Comparison of ENCODE assay signal across 8 mouse cellular contexts in genomic region chr10:93375007-93375711, GRCm38 (mm10).
DNase-seq lines count a peak whose midpoint lies in the region; ATAC-seq and TF ChIP-seq lines count a peak whose summit lies in the region.

No protein-coding gene starts in this region.

- no peaks in the 10 kb centered on the region for H3K4me1 ChIP-seq in embryonic facial prominence, embryonic 11.5 days (ENCODE audit: control insufficient read depth, insufficient read depth, low read length)
- H3K4me1 ChIP-seq in heart, postnatal 0 days (ENCODE audit: control insufficient read depth, insufficient read depth) = no peaks in the 10 kb centered on the region

- no peak overlapping the region for H3K4me2 ChIP-seq in embryonic facial prominence, embryonic 11.5 days (ENCODE audit: low read depth, low read length)
- H3K4me2 ChIP-seq in heart, postnatal 0 days (ENCODE audit: low read depth, low read length) = no peak overlapping the region

- TF ChIP-seq EP300 in heart, postnatal 0 days (IDR thresholded peaks at IDR 0.05; ENCODE audit: low read depth) = peak; percentile 55; the same call in 1 of the 2 replicates

- H3K9ac ChIP-seq in embryonic facial prominence, embryonic 11.5 days (replicated peaks; ENCODE audit: low read length) = no peak overlapping the region
- no peak overlapping the region for H3K9ac ChIP-seq in heart, postnatal 0 days (replicated peaks; ENCODE audit: low read depth, low read length)

- TF ChIP-seq CTCF in heart, postnatal 0 days (IDR thresholded peaks at IDR 0.05; ENCODE audit: low read depth) = no peak
- TF ChIP-seq CTCF in left cerebral cortex, adult 2 months (IDR thresholded peaks at IDR 0.05) = no peak

- ATAC-seq in embryonic facial prominence, embryonic 11.5 days (replicated peaks; ENCODE audit: insufficient number of reproducible peaks, low FRiP score, low TSS enrichment, low read depth) = peak; percentile 39; the same call in 1 of the 2 replicates
- ATAC-seq in heart, postnatal 0 days (ENCODE audit: insufficient read depth, low read depth) = peak; percentile 70

- H3K79me2 ChIP-seq in macrophage (ENCODE audit: inconsistent target) = no peaks in the 10 kb centered on the region

- no peaks in the 10 kb centered on the region for H3K9me3 ChIP-seq in embryonic facial prominence, embryonic 11.5 days (replicated peaks; ENCODE audit: control insufficient read depth, low read length)
- H3K9me3 ChIP-seq in heart, postnatal 0 days (replicated peaks; ENCODE audit: control insufficient read depth, low read length) = no peaks in the 10 kb centered on the region

- WGBS in embryonic facial prominence, embryonic 11.5 days = 43% methylated on average over 13 of the region's 13 CpGs
- WGBS in heart, postnatal 0 days = 43% methylated on average over 13 of the region's 13 CpGs
- WGBS in macrophage (ENCODE audit: missing documents) = 28% methylated on average over 13 of the region's 13 CpGs

- H3K27ac ChIP-seq in embryonic facial prominence, embryonic 11.5 days (replicated peaks; ENCODE audit: low read depth, low read length) = no peak overlapping the region
- peak overlapping the region; percentile 88 for H3K27ac ChIP-seq in heart, postnatal 0 days (ENCODE audit: low read depth)
- peak overlapping the region; percentile 50 for H3K27ac ChIP-seq in macrophage
- H3K27ac ChIP-seq in left cerebral cortex, adult 2 months = no peak overlapping the region

- H3K4me3 ChIP-seq in embryonic facial prominence, embryonic 11.5 days (ENCODE audit: low read depth, low read length) = no peak overlapping the region
- H3K4me3 ChIP-seq in heart, postnatal 0 days (ENCODE audit: low read depth, low read length) = no peak overlapping the region
- no peak overlapping the region for H3K4me3 ChIP-seq in macrophage (ENCODE audit: inconsistent target)
- H3K4me3 ChIP-seq in left cerebral cortex, adult 2 months = no peak overlapping the region

- H3K27me3 ChIP-seq in embryonic facial prominence, embryonic 11.5 days (ENCODE audit: control insufficient read depth, insufficient read depth, low read length) = no peaks in the 10 kb centered on the region
- no peaks in the 10 kb centered on the region for H3K27me3 ChIP-seq in heart, postnatal 0 days (ENCODE audit: control insufficient read depth, insufficient read depth, low read length)

- DNase-seq in adrenal gland, adult (ENCODE audit: inconsistent age in 2 of 2, low spot score in 1 of 2) = peak; percentile 57 to 75
- DNase-seq in adrenal gland, postnatal 4 days (ENCODE audit: low spot score in 2 of 2) = no peak
- no peak for DNase-seq in embryonic facial prominence, embryonic 11.5 days (ENCODE audit: low spot score)
- peak; percentile 34 for DNase-seq in heart, postnatal 0 days (ENCODE audit: low spot score)
- DNase-seq in kidney, postnatal 14 days = peak; percentile 78
- DNase-seq in right cerebral cortex, postnatal 36 days (ENCODE audit: low spot score in 2 of 2) = no peak
- no peak for DNase-seq in left cerebral cortex, adult 2 months (ENCODE audit: extremely low spot score in 1 of 2, low spot score in 2 of 2)

- H3K36me3 ChIP-seq in embryonic facial prominence, embryonic 11.5 days (replicated peaks; ENCODE audit: control insufficient read depth, insufficient read depth, low read depth, low read length) = no peaks in the 10 kb centered on the region
- no peaks in the 10 kb centered on the region for H3K36me3 ChIP-seq in heart, postnatal 0 days (replicated peaks; ENCODE audit: control insufficient read depth, insufficient read depth, low read length)
- H3K36me3 ChIP-seq in macrophage (ENCODE audit: inconsistent target) = no peaks in the 10 kb centered on the region

- intact Hi-C loops in left cerebral cortex, adult 2 months (cut with DNase I) = no loop called here

Comparison
In these comparisons a context has a peak if more than half of its experiments do, and no peak if none do; other contexts are left out.
1. DNase-seq: peak in adrenal gland, adult (2 of 2), heart, postnatal 0 days (single experiment) and kidney, postnatal 14 days (single experiment); none in adrenal gland, postnatal 4 days (0 of 2), embryonic facial prominence, embryonic 11.5 days (single experiment), right cerebral cortex, postnatal 36 days (0 of 2) and left cerebral cortex, adult 2 months (0 of 2).
2. H3K27ac ChIP-seq: peak in heart, postnatal 0 days (single experiment) and macrophage (single experiment); none in embryonic facial prominence, embryonic 11.5 days (single experiment) and left cerebral cortex, adult 2 months (single experiment).